Mouse (Mus musculus) cortical plate, adult 2 months (tissue): ENCODE measurements around the gene Pcsk6. TPM values are rescaled to one million over a fixed set of nuclear protein-coding genes. Genes with fewer than 3 reads are reported as not detected.

Source experiments
- H3K27ac ChIP-seq: fragments of 200-500 bp; 2 replicates; pipeline ENCODE4 v1.5.1; 2012; ENCODE audit warnings: low read length, control low read depth, inconsistent platforms; ENCODE audit not compliant: insufficient read depth
- H3K4me1 ChIP-seq: fragments of 200-500 bp; 2 replicates; pipeline ENCODE4 v1.6.1; 2011; ENCODE audit warnings: low read length; ENCODE audit not compliant: control insufficient read depth, insufficient read depth
- H3K4me3 ChIP-seq: fragments of 200-500 bp; 2 replicates; pipeline ENCODE4 v1.5.1; 2011; ENCODE audit warnings: mild to moderate bottlenecking, low read length, control low read depth; ENCODE audit not compliant: insufficient read depth
- CTCF ChIP-seq: fragments of 200-500 bp; IDR thresholded peaks from 2 replicates; pipeline ENCODE4 v1.5.1; 2011; ENCODE audit warnings: mild to moderate bottlenecking, control low read depth, low read length; ENCODE audit not compliant: insufficient read depth; ENCODE audit errors: extremely low read depth
- POLR2A ChIP-seq: fragments of 200-500 bp; IDR thresholded peaks from 2 replicates; pipeline ENCODE4 v1.6.1; 2011; ENCODE audit warnings: mild to moderate bottlenecking, low read length, control low read depth; ENCODE audit not compliant: insufficient read depth; ENCODE audit errors: extremely low read depth
- polyA plus RNA-seq: library from polyadenylated mRNA; depleted of rRNA; stranded (reverse); fragments of >200 nt; gene quantifications from 2 replicates; pipeline ENCODE4 v1.2.3, GENCODE M21; 2012

The Pcsk6 gene
- polyA plus RNA-seq, 1 experiment, result 14.9 TPM

DNA sequence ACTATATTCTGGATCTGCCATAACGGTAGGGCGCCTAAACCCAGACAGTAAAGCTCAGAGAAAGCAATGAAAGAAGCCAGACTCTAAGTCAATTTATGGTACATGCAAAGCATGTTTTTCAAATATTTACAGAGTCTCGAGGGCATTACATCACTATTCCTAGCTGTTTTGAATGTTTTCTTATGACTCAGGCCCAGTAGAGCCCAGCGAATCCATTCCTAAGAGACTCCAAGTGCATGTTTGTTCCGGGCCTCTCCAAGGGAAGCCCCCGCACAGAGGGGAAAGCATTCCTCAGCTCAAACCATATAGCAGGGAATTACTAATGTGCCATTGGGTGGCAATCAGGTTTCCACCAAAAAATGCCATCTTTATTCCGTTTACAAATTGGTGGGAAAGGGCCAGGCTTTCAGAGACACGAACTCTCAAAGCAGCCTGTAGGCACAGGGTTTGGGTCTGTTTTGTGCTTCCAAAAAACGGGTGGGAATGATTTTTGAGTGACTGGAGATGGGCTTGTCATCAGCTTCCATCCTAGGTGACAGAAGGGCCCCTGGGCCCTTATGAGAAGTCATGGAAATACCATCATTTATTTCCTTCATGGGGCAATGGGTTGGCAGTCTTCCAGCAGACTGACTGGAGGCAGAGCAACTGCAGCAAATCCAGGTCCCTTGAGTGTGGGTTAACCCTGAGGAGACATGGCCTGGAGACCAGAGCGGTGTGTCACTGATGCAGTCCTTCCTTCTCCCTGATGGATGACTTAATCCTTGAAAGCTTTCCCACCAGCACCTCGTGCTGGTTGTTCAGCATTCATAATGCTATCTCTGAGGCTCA, 117.7 kb downstream of the Pcsk6 start:
- Histone ChIP-seq H3K4me3 (no peak overlapping the region), H3K4me1 (no peaks in the 10 kb centered on the region), H3K27ac (no peak overlapping the region)
- no peak for TF ChIP-seq POLR2A
- TF ChIP-seq CTCF, result no peak

DNA sequence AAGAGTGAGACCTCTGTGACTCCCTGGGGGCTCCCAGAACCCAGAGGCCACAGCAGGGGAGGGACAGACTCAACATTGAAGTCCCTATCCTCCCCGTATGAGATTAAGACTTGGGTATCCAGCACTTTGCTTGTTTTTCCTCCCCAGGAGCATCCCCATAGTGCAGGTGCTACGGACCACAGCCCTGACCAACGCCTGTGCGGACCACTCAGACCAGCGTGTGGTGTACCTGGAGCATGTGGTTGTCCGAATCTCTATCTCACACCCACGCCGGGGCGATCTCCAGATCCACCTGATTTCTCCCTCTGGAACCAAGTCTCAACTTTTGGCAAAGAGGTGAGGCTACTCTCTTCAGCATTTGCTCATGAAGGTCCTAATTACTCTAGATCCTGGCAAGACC, 118.5 kb downstream of the Pcsk6 start:
- TF ChIP-seq CTCF (no peak), POLR2A (no peak)
- Histone ChIP-seq H3K4me3 (no peak overlapping the region), H3K4me1 (no peaks in the 10 kb centered on the region), H3K27ac (no peak overlapping the region)

- Histone ChIP-seq H3K27ac (no peak overlapping the region), H3K4me1 (no peaks in the 10 kb centered on the region), H3K4me3 (no peak overlapping the region)
- TF ChIP-seq POLR2A, result no peak
- no peak for TF ChIP-seq CTCF
These were observed 120.5 kb downstream of the Pcsk6 start for GRCm38 (mm10) chr7:65982057-65982456.

- Histone ChIP-seq H3K27ac (no peak overlapping the region), H3K4me1 (no peaks in the 10 kb centered on the region), H3K4me3 (no peak overlapping the region)
- TF ChIP-seq CTCF, result no peak
- no peak for TF ChIP-seq POLR2A
These were observed 126.7 kb downstream of the Pcsk6 start for GRCm38 (mm10) chr7:65988249-65988648.

GRCm38 (mm10) chr7:65988709-65989108, 127.2 kb downstream of the Pcsk6 start:
- Histone ChIP-seq H3K4me3 (no peak overlapping the region), H3K4me1 (no peaks in the 10 kb centered on the region), H3K27ac (no peak overlapping the region)
- TF ChIP-seq CTCF (no peak), POLR2A (no peak)

- Histone ChIP-seq H3K4me3 (no peak overlapping the region), H3K4me1 (no peaks in the 10 kb centered on the region), H3K27ac (no peak overlapping the region)
- no peak for TF ChIP-seq CTCF
- TF ChIP-seq POLR2A, result no peak
These were observed 130.8 kb downstream of the Pcsk6 start for GRCm38 (mm10) chr7:65992329-65992728.

DNA sequence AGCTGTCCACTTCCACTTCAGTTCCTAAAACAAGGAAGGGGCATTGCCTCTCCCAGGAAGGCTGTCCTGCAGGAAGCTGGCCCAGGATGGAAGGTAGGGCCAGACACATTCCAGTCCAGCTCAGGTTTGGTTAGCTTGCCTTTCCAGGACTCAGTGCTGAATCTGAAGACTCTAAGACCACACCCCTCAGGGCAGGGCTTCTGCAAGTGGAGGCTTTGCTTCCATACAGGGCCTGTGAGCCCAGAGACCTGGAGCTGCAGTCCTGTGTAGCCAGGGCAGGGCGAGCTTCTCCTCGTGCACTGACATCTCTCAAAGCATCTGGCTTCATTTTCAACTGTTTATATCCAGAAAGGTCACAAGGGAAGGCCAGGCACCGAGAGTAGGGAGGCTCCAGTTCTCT, 131.9 kb downstream of the Pcsk6 start:
- TF ChIP-seq CTCF (no peak), POLR2A (no peak)
- Histone ChIP-seq H3K4me1 (no peaks in the 10 kb centered on the region), H3K4me3 (no peak overlapping the region), H3K27ac (no peak overlapping the region)

DNA sequence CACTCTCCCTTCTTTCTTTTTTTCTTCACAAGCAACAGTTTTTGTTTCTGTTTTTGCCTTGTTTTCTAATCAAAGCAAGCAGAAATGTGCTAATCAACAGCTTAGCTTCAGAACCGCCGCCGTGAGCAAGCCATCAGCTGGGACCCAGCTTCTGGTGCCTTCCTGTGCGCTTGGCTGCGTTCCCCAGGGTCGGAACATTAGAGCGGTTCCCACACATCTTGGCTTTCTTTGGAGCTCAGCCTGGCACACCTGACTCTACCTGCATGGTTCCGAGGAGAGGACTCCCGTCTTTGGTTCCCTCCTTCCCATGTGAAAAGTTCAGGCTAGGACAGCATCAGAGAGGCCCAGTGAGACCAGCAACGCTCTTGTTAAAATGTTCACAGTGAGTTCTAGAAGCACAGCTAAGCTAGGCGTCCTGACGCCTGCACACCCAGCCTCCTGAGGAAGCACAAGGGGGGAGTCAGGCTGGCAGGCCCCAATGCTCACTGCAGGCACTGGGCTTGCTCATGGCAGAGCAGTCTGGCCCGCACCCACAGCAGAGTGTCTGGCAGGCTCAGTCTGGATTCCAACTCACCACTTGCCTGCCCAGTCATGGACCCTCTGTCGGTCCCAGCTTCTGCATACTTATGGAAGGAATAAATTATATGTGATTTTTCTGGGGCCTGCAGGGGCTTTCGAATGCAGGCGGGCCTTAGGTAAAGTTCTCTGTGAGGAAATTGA, 139.7 kb downstream of the Pcsk6 start:
- Histone ChIP-seq H3K4me3 (no peak overlapping the region), H3K27ac (no peak overlapping the region), H3K4me1 (no peaks in the 10 kb centered on the region)
- TF ChIP-seq CTCF (no peak), POLR2A (no peak)

DNA sequence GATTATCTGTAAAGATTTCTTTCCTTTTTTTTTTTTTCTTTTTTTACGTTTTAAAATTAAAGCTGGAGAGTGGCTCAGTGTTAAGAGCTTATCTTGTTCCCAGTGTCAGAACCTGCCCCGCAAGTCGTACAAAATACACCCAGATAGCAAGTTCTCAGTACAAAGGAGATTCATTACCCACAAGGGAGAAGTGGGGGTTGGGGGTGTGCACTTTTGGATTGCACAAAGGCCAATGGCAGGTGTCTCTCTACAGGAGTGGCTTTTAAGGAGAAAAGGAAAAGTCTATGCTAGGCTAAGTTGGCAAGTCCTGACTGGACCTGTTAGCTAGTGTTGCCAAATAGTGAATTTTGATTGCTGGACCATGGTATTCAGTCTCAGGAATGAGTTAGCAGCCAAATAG, 140.3 kb downstream of the Pcsk6 start:
- TF ChIP-seq CTCF (no peak), POLR2A (no peak)
- H3K27ac ChIP-seq, result no peak overlapping the region
- no peak overlapping the region for H3K4me3 ChIP-seq
- H3K4me1 ChIP-seq, result no peaks in the 10 kb centered on the region

DNA sequence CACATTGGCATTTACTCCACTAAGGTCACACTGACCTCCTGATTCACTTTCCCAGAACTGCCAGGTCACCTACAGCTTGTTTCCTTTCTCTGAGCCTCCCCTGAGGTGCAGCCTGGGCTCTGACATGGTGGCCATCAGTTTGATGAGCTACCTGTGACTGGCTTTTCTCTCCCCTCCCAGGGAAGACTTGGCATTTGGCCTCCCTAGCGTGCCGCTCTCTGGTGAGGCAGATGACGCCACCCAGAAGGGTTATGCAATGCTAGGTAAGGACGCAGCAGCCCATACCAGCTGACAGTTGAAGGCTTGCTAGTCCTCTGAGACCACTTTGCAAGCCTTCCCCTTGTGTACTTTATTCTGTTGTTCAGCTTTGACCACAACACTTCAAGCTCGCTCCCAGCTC, 141.9 kb downstream of the Pcsk6 start:
- Histone ChIP-seq H3K4me3 (no peak overlapping the region), H3K27ac (no peak overlapping the region), H3K4me1 (no peaks in the 10 kb centered on the region)
- TF ChIP-seq CTCF (no peak), POLR2A (no peak)
